In genomic region chr6:144182429-144182828, GRCm38 (mm10) we compare ENCODE assay signal across 6 mouse cellular contexts.
A peak's percentile ranks its signal among the peaks of the same experiment; 100 is the strongest.
DNase-seq lines count a peak whose midpoint lies in the region; ATAC-seq and TF ChIP-seq lines count a peak whose summit lies in the region.
"Not testable (repeated sequence)": the region's sequence is repeated elsewhere in the genome, so short reads cannot be mapped to it uniquely, and the experiment has no call there.

No protein-coding gene starts in this region.

- H3K4me1 ChIP-seq in embryonic facial prominence, embryonic 10.5 days = peaks cover 40% of the 10 kb centered on the region
- H3K4me1 ChIP-seq in limb, embryonic 10.5 days = peaks cover 41% of the 10 kb centered on the region
- H3K4me1 ChIP-seq in stomach, postnatal 0 days (replicated peaks; ENCODE audit: control insufficient read depth, insufficient read depth) = not testable (repeated sequence)

- H3K4me3 ChIP-seq in embryonic facial prominence, embryonic 10.5 days; limb, embryonic 10.5 days; stomach, postnatal 0 days (ENCODE audit: low read depth, low read length): not testable (repeated sequence)

- not testable (repeated sequence) for H3K9ac ChIP-seq in stomach, postnatal 0 days (ENCODE audit: low read length)

- WGBS in embryonic facial prominence, embryonic 10.5 days = 95% methylated on average over 13 of the region's 13 CpGs
- 95% methylated on average over 13 of the region's 13 CpGs for WGBS in limb, embryonic 10.5 days
- 94% methylated on average over 13 of the region's 13 CpGs for WGBS in stomach, postnatal 0 days

- DNase-seq in ES-CJ7 (ENCODE audit: low read depth, low spot score) = peak; percentile 17
- peak; percentile 29 for DNase-seq in R1 (ENCODE audit: low read depth, low spot score)
- DNase-seq in embryonic facial prominence, embryonic 10.5 days (ENCODE audit: low spot score); limb, embryonic 10.5 days (ENCODE audit: low spot score); stomach, postnatal 0 days (ENCODE audit: low spot score): not testable (repeated sequence)
- peak; percentile 55 for DNase-seq in heart, adult 11 months

- not testable (repeated sequence) for H3K4me2 ChIP-seq in stomach, postnatal 0 days (replicated peaks; ENCODE audit: low read depth)

- H3K27me3 ChIP-seq in embryonic facial prominence, embryonic 10.5 days (replicated peaks; ENCODE audit: low read depth, poor library complexity, severe bottlenecking); limb, embryonic 10.5 days (ENCODE audit: low read depth, poor library complexity, severe bottlenecking); stomach, postnatal 0 days (ENCODE audit: control insufficient read depth, insufficient read depth, low read length): not testable (repeated sequence)

- H3K9me3 ChIP-seq in embryonic facial prominence, embryonic 10.5 days; limb, embryonic 10.5 days (replicated peaks); stomach, postnatal 0 days (ENCODE audit: control insufficient read depth, low read length): not testable (repeated sequence)

- 0 out of 2 replicates have a peak, but pooled peaks have one; percentile 53 for ATAC-seq in stomach, postnatal 0 days (ENCODE audit: low FRiP score, low TSS enrichment)

- peaks cover 21% of the 10 kb centered on the region for H3K36me3 ChIP-seq in embryonic facial prominence, embryonic 10.5 days (replicated peaks)
- H3K36me3 ChIP-seq in limb, embryonic 10.5 days; stomach, postnatal 0 days (ENCODE audit: control insufficient read depth, insufficient read depth, low read length): not testable (repeated sequence)

- TF ChIP-seq CTCF in stomach, postnatal 0 days (IDR thresholded peaks at IDR 0.05; ENCODE audit: low read depth) = not testable (repeated sequence)

- TF ChIP-seq EP300 in stomach, postnatal 0 days (optimal IDR thresholded peaks at IDR 0.05) = not testable (repeated sequence)

- H3K27ac ChIP-seq in embryonic facial prominence, embryonic 10.5 days (replicated peaks) = peak overlapping the region; percentile 85
- peak overlapping the region; percentile 82; the same call in 1 of the 2 replicates for H3K27ac ChIP-seq in limb, embryonic 10.5 days
- H3K27ac ChIP-seq in stomach, postnatal 0 days (replicated peaks) = not testable (repeated sequence)
